Mouse (Mus musculus): ENCODE results near the gene Gtf2a1l. TPM values are rescaled to one million over a fixed set of nuclear protein-coding genes. Genes with fewer than 3 reads are reported as not detected.

Gene Gtf2a1l
- polyA plus RNA-seq, 1 experiment from 2014 or later, result 0.53 TPM

Other genes with a start within 250 kb of the Gtf2a1l start
- 14.9 and 15.5 TPM in 2 replicates for gene Foxn2, start 227.9 kb upstream of the Gtf2a1l start, polyA plus RNA-seq (2015; fragmentation: Nextera tagmentation; extraction: Ambion mirVana)
- gene Ppp1r21, start 138.5 kb upstream of the Gtf2a1l start, polyA plus RNA-seq (2015; fragmentation: Nextera tagmentation; extraction: Ambion mirVana), result 19.2 and 21.8 TPM in 2 replicates
- 5.9 and 7.7 TPM in 2 replicates for gene Ston1, start 71.0 kb upstream of the Gtf2a1l start, polyA plus RNA-seq (2015; fragmentation: Nextera tagmentation; extraction: Ambion mirVana)
- gene Lhcgr, start 123.3 kb downstream of the Gtf2a1l start, polyA plus RNA-seq (2015; fragmentation: Nextera tagmentation; extraction: Ambion mirVana), result 0.08 TPM in 1 of 2 replicates, not detected in the other